Mouse (Mus musculus): ENCODE measurements at regions not wholly inside any gene's neighbourhood (a gene's known extent, or its start where the extent isn't known, plus 50 kb on each side); places are given as distances from the start of the nearest gene placed in this dataset.

DNA sequence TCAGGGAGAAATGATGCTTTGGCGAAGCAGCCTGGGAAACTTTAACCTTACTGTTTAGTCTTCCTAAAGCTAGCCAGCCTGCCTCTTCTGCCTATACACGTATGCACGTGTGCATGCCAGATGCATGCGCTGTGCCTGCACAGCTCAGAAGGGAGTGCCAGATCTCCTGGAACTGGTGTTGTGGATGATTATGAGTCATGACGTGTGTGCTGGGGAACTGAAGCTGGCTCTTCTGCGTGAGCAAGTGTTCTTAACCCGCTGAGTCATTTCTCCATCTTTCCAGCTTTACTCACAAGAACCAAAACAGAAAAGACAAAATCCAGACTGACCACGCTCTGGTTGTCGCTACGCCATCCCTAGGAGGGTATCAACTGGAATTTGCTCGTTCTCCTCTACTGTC lies 55.1 kb upstream of the Otogl start:
- 81% methylated on average over 11 of the region's 11 CpGs for WGBS
- H3K9me3 ChIP-seq (replicated peaks; ENCODE audit: control insufficient read depth, low read length): no peaks in the 10 kb centered on the region
- no peak overlapping the region for H3K4me2 ChIP-seq (ENCODE audit: low read depth, low read length)
- no peak for ATAC-seq (ENCODE audit: insufficient read depth, low FRiP score)
- no peak overlapping the region for H3K4me3 ChIP-seq (replicated peaks; ENCODE audit: low read length)
- H3K27ac ChIP-seq (ENCODE audit: low read length): no peak overlapping the region
- no peaks in the 10 kb centered on the region for H3K36me3 ChIP-seq (ENCODE audit: control insufficient read depth, insufficient read depth, low read length)
- no peak overlapping the region for H3K9ac ChIP-seq (ENCODE audit: low read length)
- no peaks in the 10 kb centered on the region for H3K27me3 ChIP-seq (ENCODE audit: control insufficient read depth, insufficient read depth, low read length)
- H3K4me1 ChIP-seq (ENCODE audit: control insufficient read depth, insufficient read depth, low read length): no peaks in the 10 kb centered on the region

DNA sequence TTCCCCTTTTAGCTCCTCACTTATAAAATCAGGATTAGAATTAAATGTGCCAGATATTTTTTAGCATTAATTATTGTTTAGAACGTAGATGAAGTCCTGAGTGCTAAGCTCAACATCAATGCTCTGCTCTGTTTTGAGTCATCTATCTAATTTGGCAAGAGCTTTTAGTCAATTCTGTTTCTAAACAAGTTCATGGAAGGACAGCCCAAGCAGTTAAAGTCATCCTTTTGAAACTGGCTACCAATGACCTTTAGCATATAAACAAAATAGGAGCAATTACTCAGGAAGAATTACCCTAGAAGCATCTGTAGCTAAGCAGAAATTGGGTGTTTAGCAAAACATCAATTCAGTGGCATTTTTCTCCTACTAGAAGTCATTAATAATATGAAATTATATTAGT lies 52.1 kb upstream of the Otogl start:
- Histone ChIP-seq H3K27me3 (ENCODE audit: control insufficient read depth, insufficient read depth, low read length) (no peaks in the 10 kb centered on the region), H3K4me2 (ENCODE audit: low read depth, low read length) (no peak overlapping the region), H3K9me3 (replicated peaks; ENCODE audit: control insufficient read depth, low read length) (no peaks in the 10 kb centered on the region), H3K4me3 (replicated peaks; ENCODE audit: low read length) (no peak overlapping the region), H3K9ac (ENCODE audit: low read length) (no peak overlapping the region), H3K27ac (ENCODE audit: low read length) (no peak overlapping the region), H3K36me3 (ENCODE audit: control insufficient read depth, insufficient read depth, low read length) (no peaks in the 10 kb centered on the region), H3K4me1 (ENCODE audit: control insufficient read depth, insufficient read depth, low read length) (no peaks in the 10 kb centered on the region)
- WGBS: 46% methylated on average over 1 of the region's 1 CpGs
- ATAC-seq (ENCODE audit: insufficient read depth, low FRiP score): no peak

DNA sequence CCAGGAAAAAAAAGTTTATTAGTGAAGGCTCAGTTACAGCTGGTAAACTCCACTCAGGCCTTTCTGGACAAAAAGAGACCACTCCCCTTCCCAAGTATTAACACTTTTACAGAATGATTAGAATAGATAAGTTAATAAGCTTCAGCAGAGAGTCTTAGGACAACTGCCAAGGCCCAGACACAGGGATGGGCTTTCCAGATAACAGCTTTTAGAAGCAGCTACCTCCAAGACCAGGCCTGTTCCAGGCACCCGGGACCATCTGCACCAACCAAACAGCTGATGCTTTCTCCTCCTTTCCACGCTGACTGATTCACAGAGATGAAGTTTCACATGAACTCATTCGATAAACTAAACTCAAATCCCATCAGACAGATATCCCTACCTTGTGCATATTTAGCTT lies 50.2 kb upstream of the Otogl start:
- no peaks in the 10 kb centered on the region for H3K36me3 ChIP-seq (ENCODE audit: control insufficient read depth, insufficient read depth, low read length)
- H3K9me3 ChIP-seq (replicated peaks; ENCODE audit: control insufficient read depth, low read length): no peaks in the 10 kb centered on the region
- no peak for ATAC-seq (ENCODE audit: insufficient read depth, low FRiP score)
- no peak overlapping the region for H3K4me2 ChIP-seq (ENCODE audit: low read depth, low read length)
- WGBS: 85% methylated on average over 3 of the region's 3 CpGs
- no peak overlapping the region for H3K9ac ChIP-seq (ENCODE audit: low read length)
- no peaks in the 10 kb centered on the region for H3K27me3 ChIP-seq (ENCODE audit: control insufficient read depth, insufficient read depth, low read length)
- no peaks in the 10 kb centered on the region for H3K4me1 ChIP-seq (ENCODE audit: control insufficient read depth, insufficient read depth, low read length)
- no peak overlapping the region for H3K27ac ChIP-seq (ENCODE audit: low read length)
- H3K4me3 ChIP-seq (replicated peaks; ENCODE audit: low read length): no peak overlapping the region

Data from stomach, embryonic 16.5 days (tissue).